Mouse (Mus musculus) ES-Bruce4 (cell line): Measurements from ENCODE around the gene Dennd2c. TPM values are rescaled to one million over a fixed set of nuclear protein-coding genes. Genes with fewer than 3 reads are reported as not detected.
"Not testable (repeated sequence)": the region's sequence is repeated elsewhere in the genome, so short reads cannot be mapped to it uniquely, and the experiment has no call there.

Experiments
- H3K27ac ChIP-seq: 2 replicates; pipeline ENCODE4 v1.5.1; 2012; ENCODE audit warnings: low read length, inconsistent platforms; ENCODE audit not compliant: insufficient read depth
- H3K27me3 ChIP-seq: 2 replicates; pipeline ENCODE4 v1.6.1; 2012; ENCODE audit warnings: mild to moderate bottlenecking, low read length, inconsistent platforms; ENCODE audit not compliant: control insufficient read depth, poor library complexity, insufficient read depth, severe bottlenecking
- H3K36me3 ChIP-seq: 2 replicates; pipeline ENCODE4 v1.6.1; 2012; ENCODE audit warnings: inconsistent platforms, mild to moderate bottlenecking, low read length, moderate library complexity; ENCODE audit not compliant: control insufficient read depth, poor library complexity, insufficient read depth, severe bottlenecking
- H3K4me1 ChIP-seq: one replicate; pipeline ENCODE4 v1.8.1; 2011; ENCODE audit warnings: low read length; ENCODE audit not compliant: control insufficient read depth, insufficient read depth
- H3K4me3 ChIP-seq: 2 replicates; pipeline ENCODE4 v1.5.1; 2011; ENCODE audit warnings: low read depth, mild to moderate bottlenecking, low read length
- H3K9ac ChIP-seq: 2 replicates; pipeline ENCODE4 v1.6.1; 2012; ENCODE audit warnings: low read depth, mild to moderate bottlenecking, inconsistent platforms; ENCODE audit not compliant: poor library complexity, severe bottlenecking
- H3K9me3 ChIP-seq: replicated peaks from 2 replicates; pipeline ENCODE4 v1.6.1; 2012; ENCODE audit warnings: mild to moderate bottlenecking, low read length, inconsistent platforms; ENCODE audit not compliant: control insufficient read depth, poor library complexity, insufficient read depth, severe bottlenecking
- CTCF ChIP-seq: IDR thresholded peaks from one replicate; pipeline ENCODE4 v1.8.1; 2011; ENCODE audit warnings: low read depth, low read length
- EP300 ChIP-seq: IDR thresholded peaks from 2 replicates; pipeline ENCODE4 v1.6.1; 2011; ENCODE audit warnings: low read depth, low read length; ENCODE audit not compliant: insufficient read depth
- POLR2A ChIP-seq: IDR thresholded peaks from one replicate; pipeline ENCODE4 v1.8.1; 2011; ENCODE audit warnings: low read length; ENCODE audit not compliant: insufficient read depth
- polyA plus RNA-seq: library from polyadenylated mRNA; stranded (reverse); fragments of >200 nt; gene quantifications from 2 replicates; pipeline ENCODE4 v1.2.4, GENCODE M21; 2011; ENCODE audit warnings: low read depth; ENCODE audit not compliant: missing spikeins, insufficient read depth, insufficient read length

Dennd2c gene
- polyA plus RNA-seq, 1 experiment, result 22.9 TPM

DNA sequence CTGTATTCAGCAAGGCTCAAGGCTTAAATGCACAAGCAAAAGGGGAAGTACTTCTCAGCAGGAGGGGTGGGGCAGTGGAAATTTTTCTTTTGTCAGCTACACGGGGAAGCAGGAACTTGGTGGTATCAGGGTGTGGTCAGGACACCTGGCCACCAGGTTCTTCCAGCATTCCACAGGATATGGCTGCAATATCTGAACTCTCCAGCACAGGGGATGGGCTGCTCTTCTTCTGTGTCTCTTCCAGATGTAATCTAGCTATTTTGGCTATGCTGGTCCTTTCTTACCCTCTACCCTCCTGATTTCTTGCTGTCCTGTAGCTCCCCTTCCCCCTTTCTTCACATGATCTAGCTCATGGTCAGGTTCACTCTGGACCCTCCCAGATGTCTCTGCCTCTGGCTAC is 90.8 kb downstream of the Dennd2c start:
- H3K4me1 ChIP-seq, result peaks cover 2% of the 10 kb centered on the region
- no peak for TF ChIP-seq CTCF
- TF ChIP-seq EP300, result no peak
- TF ChIP-seq POLR2A, result no peak
- H3K4me3 ChIP-seq, result no peak overlapping the region
- H3K27ac ChIP-seq, result peak overlapping the region; percentile 85
- H3K27me3 ChIP-seq, result no peaks in the 10 kb centered on the region
- H3K36me3 ChIP-seq, result no peaks in the 10 kb centered on the region
- H3K9me3 ChIP-seq, result peaks cover 25% of the 10 kb centered on the region
- H3K9ac ChIP-seq, result no peak overlapping the region

DNA sequence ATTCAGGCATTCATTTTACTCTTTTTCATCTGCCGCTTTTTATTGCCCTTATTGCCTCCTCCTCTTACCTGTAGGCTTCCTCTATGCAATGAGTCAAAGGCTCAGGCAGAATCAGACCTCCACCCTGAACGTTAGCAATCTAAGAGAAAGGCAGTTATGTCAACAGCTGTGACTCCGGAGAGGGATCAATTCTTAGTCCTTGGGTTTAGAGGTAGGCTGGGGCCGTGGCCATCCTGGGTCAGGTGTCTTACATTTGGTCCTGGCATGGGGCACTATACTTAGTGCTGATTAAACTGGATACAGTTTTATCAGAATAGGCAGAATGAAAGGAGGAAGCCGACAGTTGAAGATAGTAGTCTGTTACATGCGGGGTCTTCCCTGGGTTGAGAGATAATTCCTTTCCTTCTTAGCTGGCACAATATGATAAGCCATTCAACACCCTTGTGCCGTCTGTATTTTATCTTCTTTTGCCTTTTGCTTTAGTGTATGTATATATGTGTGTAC is 94.0 kb downstream of the Dennd2c start:
- Histone ChIP-seq H3K4me3 (no peak overlapping the region), H3K36me3 (no peaks in the 10 kb centered on the region), H3K4me1 (no peaks in the 10 kb centered on the region), H3K9me3 (peaks cover 30% of the 10 kb centered on the region), H3K27ac (no peak overlapping the region), H3K9ac (no peak overlapping the region), H3K27me3 (no peaks in the 10 kb centered on the region)
- TF ChIP-seq EP300 (no peak), POLR2A (no peak), CTCF (no peak)

DNA sequence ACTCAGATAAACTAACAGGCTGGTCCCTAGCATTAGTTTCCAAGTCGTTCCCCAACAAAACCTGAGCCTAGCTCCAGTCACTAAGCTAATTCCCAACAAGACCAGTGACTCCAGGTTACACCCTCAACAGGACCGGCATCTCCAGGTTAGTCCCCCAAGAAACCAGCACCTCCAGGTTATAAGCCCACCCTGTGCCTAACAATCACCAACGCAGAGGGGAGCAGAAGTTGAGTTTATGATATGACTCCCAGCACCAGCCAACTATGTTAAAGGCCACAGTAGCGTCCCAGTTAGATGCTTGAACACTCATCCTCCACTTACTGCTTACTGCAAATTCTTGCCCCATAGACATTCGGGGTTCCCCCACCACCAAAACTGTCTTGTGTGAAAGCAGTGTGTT is 97.0 kb downstream of the Dennd2c start:
- Histone ChIP-seq H3K27ac (no peak overlapping the region), H3K36me3 (peaks cover 2% of the 10 kb centered on the region; the same call in 1 of the 2 replicates), H3K27me3 (no peaks in the 10 kb centered on the region), H3K4me1 (no peaks in the 10 kb centered on the region), H3K4me3 (no peak overlapping the region), H3K9ac (no peak overlapping the region), H3K9me3 (peaks cover 12% of the 10 kb centered on the region)
- TF ChIP-seq POLR2A, result no peak
- TF ChIP-seq EP300, result no peak
- TF ChIP-seq CTCF, result no peak

DNA sequence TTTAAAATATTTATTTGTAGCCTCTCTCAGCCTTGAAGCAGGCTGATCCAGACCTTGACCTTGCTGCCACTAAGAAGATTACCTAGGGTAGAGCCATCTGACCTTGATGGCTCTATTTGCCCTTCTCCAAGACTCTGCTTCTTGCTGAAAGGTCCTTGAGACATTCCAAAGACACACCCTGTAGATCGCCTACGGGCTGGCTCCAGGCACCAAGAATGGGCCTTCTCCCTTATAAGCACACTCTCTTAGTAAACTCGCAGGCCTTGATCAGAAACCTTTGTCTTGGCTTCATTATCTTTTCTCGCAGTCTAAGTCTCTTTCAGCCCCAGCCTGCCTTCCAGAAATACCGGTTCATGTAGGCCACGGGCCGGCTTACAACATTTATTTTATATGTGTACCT is 98.7 kb downstream of the Dennd2c start:
- not testable (repeated sequence) for H3K4me3 ChIP-seq, H3K9ac ChIP-seq, H3K4me1 ChIP-seq, H3K27me3 ChIP-seq, H3K36me3 ChIP-seq
- Histone ChIP-seq H3K27ac (peak overlapping the region; percentile 73), H3K9me3 (peaks cover 12% of the 10 kb centered on the region)
- peak; percentile 84 for TF ChIP-seq EP300

DNA sequence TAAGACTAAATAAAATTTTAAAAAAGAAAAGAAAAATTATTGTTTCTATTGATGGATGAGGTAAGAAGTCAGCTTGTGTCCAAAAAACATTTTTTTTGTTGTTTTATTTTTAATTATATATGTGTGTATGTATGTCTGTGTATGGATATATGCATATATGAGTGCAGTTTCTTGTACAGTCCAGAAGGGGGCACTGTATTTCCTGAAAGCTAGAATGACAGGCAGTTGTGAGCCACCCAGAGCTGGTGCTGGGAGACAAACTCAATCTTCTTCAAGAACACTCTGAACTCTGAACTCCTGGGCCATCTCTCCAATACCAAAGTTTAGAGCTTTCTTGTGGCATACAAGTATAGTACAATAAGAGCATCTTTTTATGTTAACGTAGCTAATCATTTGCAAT is 101.2 kb downstream of the Dennd2c start:
- Histone ChIP-seq H3K36me3 (peaks cover 2% of the 10 kb centered on the region; the same call in 1 of the 2 replicates), H3K4me3 (no peak overlapping the region), H3K4me1 (peaks cover 3% of the 10 kb centered on the region), H3K27ac (peak overlapping the region; percentile 59; the same call in 1 of the 2 replicates), H3K9ac (no peak overlapping the region), H3K27me3 (no peaks in the 10 kb centered on the region), H3K9me3 (peaks cover 12% of the 10 kb centered on the region)
- TF ChIP-seq CTCF, result no peak
- no peak for TF ChIP-seq POLR2A

DNA sequence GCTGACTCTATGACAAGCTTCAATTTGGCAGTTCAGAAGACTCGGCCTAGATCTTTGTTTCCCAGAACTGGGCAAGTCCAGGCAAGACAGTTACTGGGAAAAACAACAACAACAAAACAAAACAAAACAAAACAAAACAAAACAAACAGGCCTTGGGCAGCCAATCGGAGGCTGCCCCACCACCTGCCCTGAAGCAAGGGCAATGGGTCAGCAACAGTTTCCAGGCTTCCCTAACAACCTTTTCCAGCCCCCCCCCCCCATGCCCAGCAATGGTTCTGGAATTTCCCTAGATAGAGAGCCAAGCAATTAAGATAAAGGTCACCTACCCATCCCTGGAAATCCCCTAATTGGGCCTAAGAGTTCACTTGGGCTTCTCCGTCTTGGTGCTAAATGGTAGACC is 102.0 kb downstream of the Dennd2c start:
- H3K9me3 ChIP-seq, result peaks cover 12% of the 10 kb centered on the region
- H3K36me3 ChIP-seq, result peaks cover 2% of the 10 kb centered on the region; the same call in 1 of the 2 replicates
- peaks cover 6% of the 10 kb centered on the region for H3K4me1 ChIP-seq
- no peaks in the 10 kb centered on the region for H3K27me3 ChIP-seq
- H3K4me3 ChIP-seq, result no peak overlapping the region
- TF ChIP-seq EP300 (peak; percentile 92), CTCF (no peak)
- no peak overlapping the region for H3K9ac ChIP-seq
- peak overlapping the region; percentile 97 for H3K27ac ChIP-seq
